Mouse (Mus musculus): ENCODE measurements around the gene Astn2.

DNA sequence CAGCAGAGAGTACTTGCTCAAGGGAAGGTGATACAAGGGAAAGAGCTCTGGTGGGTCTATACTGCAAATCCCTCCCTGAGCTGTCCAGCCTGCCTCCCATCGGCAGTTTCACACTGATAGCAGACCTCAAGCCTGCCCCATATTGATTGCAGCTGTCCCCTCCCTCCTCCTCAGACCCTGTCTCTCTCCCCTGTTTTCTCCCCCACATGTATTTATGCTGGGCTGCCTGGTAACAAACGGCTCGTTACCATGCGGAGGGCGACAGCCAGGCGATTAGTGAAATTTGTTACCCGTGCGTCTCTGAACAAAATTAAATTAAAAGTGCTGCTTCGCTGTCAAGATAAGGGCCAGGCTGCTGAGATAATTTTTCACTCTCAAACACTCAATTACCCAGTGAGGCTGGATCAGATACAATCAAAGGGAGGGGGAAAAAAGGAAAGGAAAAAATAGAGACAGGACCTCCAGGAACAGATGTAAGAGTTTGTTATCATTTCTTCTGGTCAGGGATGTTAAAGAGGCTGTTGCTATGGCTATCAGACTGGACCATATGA is 373.0 kb downstream of the Astn2 start:
- TF ChIP-seq GATA1 (IDR thresholded peaks at IDR 0.05; ENCODE audit: borderline replicate concordance, low read length): no peak
- TF ChIP-seq FLI1 (IDR thresholded peaks at IDR 0.05; ENCODE audit: low read length): no peak
